Mouse (Mus musculus): ENCODE results near the gene Mul1. TPM values are rescaled to one million over a fixed set of nuclear protein-coding genes. Genes with fewer than 3 reads are reported as not detected.
"Not testable (repeated sequence)": the region's sequence is repeated elsewhere in the genome, so short reads cannot be mapped to it uniquely, and the experiment has no call there.

Mul1 gene
- polyA plus RNA-seq, 1 experiment from 2014 or later: 23.8 TPM

DNA sequence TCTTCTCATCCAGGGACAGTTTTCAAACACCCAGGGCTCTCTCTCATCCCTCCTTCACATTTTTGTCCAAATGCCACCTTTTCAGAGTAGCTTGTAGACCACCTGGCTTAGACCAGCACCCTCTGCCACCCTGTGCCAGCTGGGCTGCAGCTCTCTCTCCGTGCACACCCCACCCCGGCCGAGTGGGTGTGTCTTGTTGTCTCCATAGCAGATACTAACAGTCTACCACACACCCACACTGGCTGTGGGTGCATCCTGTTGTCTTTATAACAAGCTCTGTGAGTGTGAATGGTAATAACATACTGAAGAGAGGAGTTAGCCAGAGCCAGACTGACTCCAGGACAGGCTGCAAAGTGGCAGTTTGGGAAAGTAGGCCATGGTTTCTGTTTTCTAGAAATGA, 18.5 kb upstream of the Mul1 start:
- Histone ChIP-seq H3K27ac (no peak overlapping the region), H3K4me2 (no peak overlapping the region), H3K4me1 (peaks cover 20% of the 10 kb centered on the region), H3K36me3 (no peaks in the 10 kb centered on the region), H3K27me3 (peaks cover 29% of the 10 kb centered on the region), H3K9me3 (replicated peaks) (no peaks in the 10 kb centered on the region), H3K4me3 (replicated peaks) (no peak overlapping the region), H3K9ac (no peak overlapping the region)
- 76% methylated on average over 3 of the region's 3 CpGs for WGBS
- no peak for ATAC-seq (replicated peaks; ENCODE audit: low FRiP score)

DNA sequence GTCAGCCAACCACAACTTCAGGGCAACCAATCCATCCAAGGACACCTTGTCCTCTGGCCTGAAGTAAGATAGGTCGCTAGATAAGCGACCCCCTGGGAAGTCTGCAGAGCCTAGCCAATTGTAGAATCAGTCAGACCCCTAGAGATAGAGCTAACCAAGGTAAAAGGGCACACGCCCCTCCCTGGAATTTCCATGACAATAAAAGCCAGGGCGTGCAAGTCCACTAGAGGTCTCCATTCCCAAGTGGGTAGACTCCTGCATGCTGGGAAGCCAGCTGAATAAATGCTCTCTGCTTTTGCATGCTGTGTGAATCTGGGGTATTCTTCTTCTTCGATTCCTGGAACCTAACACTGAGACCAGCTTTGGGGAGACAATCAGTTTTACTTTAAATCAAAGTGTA, 18.1 kb upstream of the Mul1 start:
- Histone ChIP-seq H3K27ac (no peak overlapping the region), H3K4me2 (no peak overlapping the region), H3K4me3 (replicated peaks) (no peak overlapping the region), H3K4me1 (peaks cover 16% of the 10 kb centered on the region), H3K27me3 (peaks cover 27% of the 10 kb centered on the region), H3K9ac (no peak overlapping the region), H3K9me3 (replicated peaks) (no peaks in the 10 kb centered on the region), H3K36me3 (no peaks in the 10 kb centered on the region)
- WGBS: 62% methylated on average over 5 of the region's 5 CpGs
- ATAC-seq (replicated peaks; ENCODE audit: low FRiP score): no peak

DNA sequence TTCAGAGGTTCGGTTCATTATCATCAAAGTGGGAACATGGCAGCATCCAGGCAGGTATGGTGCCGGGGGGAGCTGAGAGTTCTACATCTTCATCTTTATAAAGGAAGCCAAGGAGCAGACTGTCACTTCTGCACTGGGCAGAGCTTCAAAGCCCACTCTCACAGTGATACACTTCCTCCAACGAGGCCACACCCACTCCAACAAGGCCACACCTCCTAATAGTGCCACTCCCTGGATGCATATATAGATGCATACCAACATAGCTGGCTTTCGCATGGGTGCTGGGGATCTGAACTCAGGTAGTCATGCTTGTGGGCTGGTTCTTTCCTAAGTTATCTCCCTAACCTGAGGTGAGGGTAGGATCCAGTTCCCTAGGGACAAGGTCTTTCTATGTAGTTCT, 16.6 kb upstream of the Mul1 start:
- Histone ChIP-seq H3K4me3 (replicated peaks) (no peak overlapping the region), H3K9ac (no peak overlapping the region), H3K36me3 (no peaks in the 10 kb centered on the region), H3K4me1 (peaks cover 11% of the 10 kb centered on the region), H3K4me2 (no peak overlapping the region), H3K27me3 (peaks cover 27% of the 10 kb centered on the region), H3K27ac (no peak overlapping the region), H3K9me3 (replicated peaks) (no peaks in the 10 kb centered on the region)
- WGBS: 80% methylated on average over 4 of the region's 4 CpGs
- ATAC-seq (replicated peaks; ENCODE audit: low FRiP score): no peak

DNA sequence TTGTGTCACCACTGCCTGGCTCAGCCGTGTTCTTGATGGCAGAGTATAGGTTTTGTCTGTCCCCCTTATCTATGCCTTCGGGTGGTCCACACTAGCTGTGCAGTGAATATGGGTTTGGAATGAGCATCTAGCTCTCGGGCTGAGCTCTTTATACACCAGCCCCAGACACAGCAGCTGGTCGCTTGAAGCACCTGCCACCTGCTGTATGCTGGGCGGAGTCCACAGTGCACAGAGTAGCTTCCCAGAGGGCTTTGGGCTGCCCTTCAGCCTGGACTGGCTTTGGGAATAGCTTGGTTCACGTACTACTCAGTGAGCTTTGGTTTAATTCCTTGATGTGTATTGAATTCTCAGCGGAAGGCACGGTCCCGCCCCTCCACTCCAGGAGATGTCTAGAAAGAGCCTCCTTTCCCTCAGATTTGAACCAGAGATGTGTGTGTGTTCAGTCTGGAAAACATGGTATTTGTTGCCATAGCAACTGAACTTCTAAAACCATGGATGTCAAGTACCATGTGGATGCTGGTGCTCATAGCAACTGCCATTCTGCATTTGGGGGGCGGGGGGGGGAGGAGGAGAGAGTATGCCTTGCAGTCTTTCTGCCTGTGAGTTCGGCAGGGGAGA, 16.0 kb upstream of the Mul1 start:
- Histone ChIP-seq H3K9me3 (replicated peaks) (no peaks in the 10 kb centered on the region), H3K9ac (no peak overlapping the region), H3K4me3 (replicated peaks) (no peak overlapping the region), H3K27ac (no peak overlapping the region), H3K36me3 (no peaks in the 10 kb centered on the region), H3K4me1 (peaks cover 11% of the 10 kb centered on the region), H3K4me2 (no peak overlapping the region), H3K27me3 (peaks cover 27% of the 10 kb centered on the region)
- no peak for ATAC-seq (replicated peaks; ENCODE audit: low FRiP score)
- WGBS: 69% methylated on average over 11 of the region's 11 CpGs

- no peak for ATAC-seq (replicated peaks; ENCODE audit: low FRiP score)
- no peak overlapping the region for H3K4me2 ChIP-seq
- peaks cover 14% of the 10 kb centered on the region for H3K27me3 ChIP-seq
- no peak overlapping the region for H3K9ac ChIP-seq
- no peaks in the 10 kb centered on the region for H3K4me1 ChIP-seq
- H3K4me3 ChIP-seq (replicated peaks): no peak overlapping the region
- H3K36me3 ChIP-seq: no peaks in the 10 kb centered on the region
- no peak overlapping the region for H3K27ac ChIP-seq
- WGBS: 78% methylated on average over 6 of the region's 6 CpGs
- H3K9me3 ChIP-seq (replicated peaks): no peaks in the 10 kb centered on the region
Measured at GRCm38 (mm10) chr4:138425028-138425427, 9.4 kb upstream of the Mul1 start.

DNA sequence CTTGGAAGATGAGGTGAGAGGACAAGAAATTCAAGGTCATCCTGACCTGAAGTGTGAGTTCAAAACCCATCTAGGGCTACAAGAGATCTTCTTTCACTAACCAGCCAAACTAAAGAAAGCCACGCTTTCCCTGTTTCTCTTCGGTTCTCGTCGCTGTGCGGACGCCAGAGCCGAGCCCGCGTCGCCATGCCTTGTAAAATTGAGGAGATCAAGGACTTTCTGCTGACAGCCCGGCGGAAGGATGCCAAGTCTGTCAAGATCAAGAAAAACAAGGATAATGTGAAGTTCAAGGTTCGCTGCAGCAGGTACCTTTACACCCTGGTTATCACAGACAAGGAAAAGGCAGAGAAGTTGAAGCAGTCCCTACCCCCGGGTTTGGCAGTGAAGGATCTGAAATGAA, 8.9 kb upstream of the Mul1 start:
- not testable (repeated sequence) for H3K4me1 ChIP-seq; H3K4me2 ChIP-seq; H3K9me3 ChIP-seq (replicated peaks); H3K36me3 ChIP-seq; H3K9ac ChIP-seq; ATAC-seq (replicated peaks; ENCODE audit: low FRiP score); H3K27ac ChIP-seq; H3K4me3 ChIP-seq (replicated peaks)
- H3K27me3 ChIP-seq: peaks cover 14% of the 10 kb centered on the region
- WGBS: 87% methylated on average over 14 of the region's 14 CpGs

DNA sequence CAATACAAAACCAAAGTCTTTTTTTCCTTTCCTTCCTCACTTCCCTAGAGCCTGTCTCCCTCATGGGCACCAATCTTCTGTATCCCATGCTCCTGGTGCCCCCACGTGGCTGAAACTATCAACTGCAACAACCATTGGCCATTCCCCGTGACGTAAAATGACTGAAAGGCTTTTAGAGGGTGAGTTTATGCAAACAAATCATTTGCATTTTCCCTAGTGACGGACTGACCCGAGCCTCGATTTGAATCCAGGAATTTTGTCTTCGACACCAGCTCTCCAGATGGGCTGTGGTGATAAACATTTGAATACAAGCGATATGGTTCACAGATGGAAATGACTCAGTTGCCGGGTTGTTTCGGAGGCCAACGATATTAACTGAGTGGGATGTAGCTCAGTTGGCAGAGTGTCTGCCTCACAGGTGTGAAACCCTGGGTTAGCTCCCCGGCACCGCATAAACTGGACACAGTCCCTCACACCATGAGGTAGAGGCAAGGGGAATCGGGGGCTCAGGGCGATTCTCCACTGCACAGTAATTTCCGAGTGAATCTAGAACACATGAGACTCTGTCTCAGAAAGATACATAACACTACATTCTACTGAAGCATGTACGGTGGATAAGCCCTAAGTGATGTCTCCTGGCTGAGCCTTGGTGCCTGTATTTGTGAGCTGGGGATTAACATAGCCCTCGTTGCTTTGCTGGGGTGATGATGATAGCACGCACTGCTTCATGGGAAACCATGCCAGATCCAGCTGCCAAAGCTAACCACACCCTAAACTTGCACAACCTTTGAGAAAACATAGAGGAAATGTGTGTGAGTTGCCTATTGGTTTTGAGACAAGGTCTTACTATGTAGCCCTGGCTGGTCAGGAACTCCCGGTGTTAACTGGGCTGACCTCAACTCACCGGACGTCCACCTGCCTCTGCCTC, 7.4 kb upstream of the Mul1 start:
- no peaks in the 10 kb centered on the region for H3K4me1 ChIP-seq
- H3K9ac ChIP-seq: no peak overlapping the region
- no peaks in the 10 kb centered on the region for H3K36me3 ChIP-seq
- no peak for ATAC-seq (replicated peaks; ENCODE audit: low FRiP score)
- H3K4me2 ChIP-seq: peak overlapping the region; percentile 14; the same call in 1 of the 2 replicates
- WGBS: 39% methylated on average over 22 of the region's 22 CpGs
- no peaks in the 10 kb centered on the region for H3K9me3 ChIP-seq (replicated peaks)
- no peak overlapping the region for H3K4me3 ChIP-seq (replicated peaks)
- no peak overlapping the region for H3K27ac ChIP-seq
- H3K27me3 ChIP-seq: peaks cover 20% of the 10 kb centered on the region; the same call in 1 of the 2 replicates

- H3K9ac ChIP-seq: no peak overlapping the region
Measured at GRCm38 (mm10) chr4:138429778-138430177, 4.7 kb upstream of the Mul1 start.

GRCm38 (mm10) chr4:138431340-138431739, 3.1 kb upstream of the Mul1 start:
- H3K9ac ChIP-seq: no peak overlapping the region
- WGBS: 53% methylated on average over 8 of the region's 8 CpGs
- no peak overlapping the region for H3K4me3 ChIP-seq (replicated peaks)
- no peak overlapping the region for H3K4me2 ChIP-seq
- peaks cover 6% of the 10 kb centered on the region for H3K36me3 ChIP-seq
- no peak overlapping the region for H3K27ac ChIP-seq
- H3K27me3 ChIP-seq: peaks cover 32% of the 10 kb centered on the region
- H3K4me1 ChIP-seq: peaks cover 17% of the 10 kb centered on the region
- H3K9me3 ChIP-seq (replicated peaks): no peaks in the 10 kb centered on the region
- ATAC-seq (replicated peaks; ENCODE audit: low FRiP score): no peak

More at GRCm38 (mm10) chr4:138429778-138430177, 4.7 kb upstream of the Mul1 start:
- no peak for ATAC-seq (replicated peaks; ENCODE audit: low FRiP score)
- Histone ChIP-seq H3K4me1 (peaks cover 4% of the 10 kb centered on the region; the same call in 1 of the 2 replicates), H3K9me3 (replicated peaks) (no peaks in the 10 kb centered on the region), H3K27me3 (peaks cover 32% of the 10 kb centered on the region), H3K4me2 (no peak overlapping the region), H3K27ac (no peak overlapping the region), H3K4me3 (replicated peaks) (no peak overlapping the region), H3K36me3 (no peaks in the 10 kb centered on the region)
- WGBS: 39% methylated on average over 3 of the region's 3 CpGs

GRCm38 (mm10) chr4:138440062-138440461, 5.6 kb downstream of the Mul1 start:
- Histone ChIP-seq H3K4me1 (peaks cover 11% of the 10 kb centered on the region), H3K27me3 (no peaks in the 10 kb centered on the region), H3K27ac (no peak overlapping the region), H3K9ac (no peak overlapping the region), H3K4me2 (no peak overlapping the region), H3K9me3 (replicated peaks) (no peaks in the 10 kb centered on the region), H3K4me3 (replicated peaks) (no peak overlapping the region), H3K36me3 (peaks cover 68% of the 10 kb centered on the region)
- 38% methylated on average over 3 of the region's 3 CpGs for WGBS
- no peak for ATAC-seq (replicated peaks; ENCODE audit: low FRiP score)

DNA sequence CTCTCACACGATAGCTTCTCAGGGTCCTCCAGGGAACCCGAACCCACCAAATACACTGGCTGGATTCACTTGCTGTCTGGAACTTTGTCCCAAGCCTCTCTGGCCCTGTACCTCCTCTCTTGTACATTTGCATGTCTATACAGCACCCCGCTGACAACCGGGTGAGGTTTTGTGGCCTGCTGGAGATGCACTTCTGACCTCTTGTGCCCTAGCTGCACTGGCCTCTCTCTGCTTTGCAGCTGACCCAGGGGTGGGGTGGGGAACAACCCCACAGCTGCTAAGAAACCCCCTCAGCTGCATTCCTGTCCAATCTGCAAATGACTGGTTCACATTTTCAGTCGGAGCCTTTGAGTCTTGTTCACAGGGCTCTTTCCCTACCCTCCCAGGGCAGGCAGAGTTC, 10.5 kb downstream of the Mul1 start:
- Histone ChIP-seq H3K27ac (no peak overlapping the region), H3K36me3 (peaks cover 25% of the 10 kb centered on the region), H3K4me3 (replicated peaks) (no peak overlapping the region), H3K4me1 (peaks cover 11% of the 10 kb centered on the region), H3K9me3 (replicated peaks) (no peaks in the 10 kb centered on the region), H3K27me3 (peaks cover 13% of the 10 kb centered on the region), H3K9ac (no peak overlapping the region), H3K4me2 (no peak overlapping the region)
- ATAC-seq (replicated peaks; ENCODE audit: low FRiP score): no peak
- WGBS: 13% methylated on average over 5 of the region's 5 CpGs

DNA sequence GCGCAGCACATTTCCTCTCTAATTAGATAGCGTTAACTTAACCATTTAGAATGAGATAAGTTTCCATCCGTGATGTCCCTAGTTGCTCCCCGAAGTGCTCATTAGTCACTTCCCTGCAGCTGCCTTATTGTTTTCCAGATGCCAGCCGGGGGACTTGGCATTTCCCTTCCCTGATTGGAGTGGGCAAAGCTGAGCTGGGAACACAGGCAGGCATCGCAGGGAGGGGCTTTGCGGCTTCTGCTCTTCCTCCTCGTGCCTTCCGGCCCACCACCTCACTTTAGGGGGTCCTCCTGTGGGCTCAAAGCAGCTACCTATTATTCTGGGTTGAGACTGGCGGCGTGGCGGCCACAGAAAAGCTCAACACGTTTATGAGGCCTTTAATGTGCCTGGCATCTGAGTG, 12.5 kb downstream of the Mul1 start:
- no peak overlapping the region for H3K9ac ChIP-seq
- no peak for ATAC-seq (replicated peaks; ENCODE audit: low FRiP score)
- H3K4me3 ChIP-seq (replicated peaks): no peak overlapping the region
- peaks cover 5% of the 10 kb centered on the region; the same call in 1 of the 2 replicates for H3K36me3 ChIP-seq
- H3K9me3 ChIP-seq (replicated peaks): no peaks in the 10 kb centered on the region
- H3K27me3 ChIP-seq: peaks cover 13% of the 10 kb centered on the region
- no peak overlapping the region for H3K27ac ChIP-seq
- 29% methylated on average over 13 of the region's 13 CpGs for WGBS
- peaks cover 11% of the 10 kb centered on the region for H3K4me1 ChIP-seq
- H3K4me2 ChIP-seq: no peak overlapping the region
